Mouse (Mus musculus): Measurements from ENCODE around the gene Pcid2. TPM values are rescaled to one million over a fixed set of nuclear protein-coding genes. Genes with fewer than 3 reads are reported as not detected.

The Pcid2 gene
- total and polyA plus RNA-seq, 3 experiments: 50.1 to 90.6 (median 68.1) TPM

DNA sequence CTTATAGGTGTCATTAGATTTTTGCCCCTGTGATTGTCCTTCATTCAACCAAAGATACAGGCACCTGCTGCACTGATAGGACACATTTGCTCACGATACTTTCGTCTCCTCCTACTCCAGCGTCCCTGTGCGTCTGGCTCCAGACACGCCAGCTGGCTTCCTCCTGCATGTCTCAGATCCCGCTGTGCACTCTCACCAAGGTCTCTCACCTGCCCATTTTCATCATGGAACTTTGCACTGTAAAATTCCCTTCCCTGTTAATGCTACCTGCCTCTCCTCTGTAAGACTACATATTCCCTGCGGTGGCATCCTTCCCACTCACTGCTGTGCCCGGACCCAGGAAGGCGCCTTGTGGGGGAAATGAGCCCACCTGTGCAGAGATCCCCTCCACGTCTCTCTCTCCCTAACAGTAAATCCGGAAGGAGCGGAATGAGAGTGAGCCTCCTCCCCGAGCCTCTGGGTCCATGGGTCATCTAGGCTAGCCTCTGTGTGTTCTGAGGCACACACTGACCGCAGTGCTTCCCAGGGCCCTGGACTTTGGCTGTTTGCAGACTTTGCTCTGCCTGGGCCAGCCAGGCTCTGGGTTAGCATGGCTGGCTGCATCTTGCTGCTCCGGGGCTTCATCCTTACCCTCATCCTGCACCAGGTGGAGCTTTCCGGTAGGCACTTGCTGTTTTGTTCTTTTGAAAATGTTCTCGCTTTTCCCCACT is 44.7 kb downstream of the Pcid2 start, which contains the start of gene Proz:
TSS of gene Proz (plus strand) at position 474 of the 710 bp plus-strand sequence.
- Histone ChIP-seq H3K36me3 (ENCODE audit: control insufficient read depth in 1 of 2, insufficient read depth in 2 of 2, low read length in 2 of 2) (no peaks in the 10 kb centered on the region), H3K4me3 (ENCODE audit: control insufficient read depth in 1 of 2, insufficient read depth in 1 of 2, low read depth in 2 of 2, low read length in 2 of 2) (no peak within 1 kb of the TSS), H3K27ac (ENCODE audit: control insufficient read depth, low read depth, low read length) (no peak within 1 kb of the TSS), H3K27me3 (ENCODE audit: control insufficient read depth in 1 of 2, insufficient read depth in 2 of 2, low read length in 2 of 2) (peaks cover 0 to 2% of the 10 kb centered on the region in 2 experiments; a peak in 2 of 4 replicates), H3K4me1 (ENCODE audit: control insufficient read depth in 1 of 2, insufficient read depth in 2 of 2, low read length in 2 of 2) (no peaks in the 10 kb centered on the region), H3K9ac (ENCODE audit: control insufficient read depth, low read depth, low read length, poor library complexity, severe bottlenecking) (no peak within 1 kb of the TSS), H3K9me3 (replicated peaks; ENCODE audit: insufficient read depth, low read length) (no peaks in the 10 kb centered on the region), H3K79me2 (ENCODE audit: control insufficient read depth, insufficient read depth, low read length, poor library complexity) (no peaks in the 10 kb centered on the region)
- no peak for TF ChIP-seq ZMIZ1 (IDR thresholded peaks at IDR 0.05; ENCODE audit: low read depth, low read length)
- no peak for TF ChIP-seq BHLHE40 (IDR thresholded peaks at IDR 0.05; ENCODE audit: borderline replicate concordance, low read depth, low read length)
- TF ChIP-seq NRF1 (IDR thresholded peaks at IDR 0.05; ENCODE audit: insufficient read depth, low read depth, low read length, poor library complexity, severe bottlenecking): no peak
- no peak for TF ChIP-seq TAL1 (IDR thresholded peaks at IDR 0.05; ENCODE audit: low read length)
- TF ChIP-seq MXI1 (IDR thresholded peaks at IDR 0.05; ENCODE audit: low read depth, low read length): no peak
- no peak for TF ChIP-seq MYB (IDR thresholded peaks at IDR 0.05; ENCODE audit: low read depth, low read length)
- no peak for TF ChIP-seq MAZ (IDR thresholded peaks at IDR 0.05; ENCODE audit: low read depth, low read length)
- TF ChIP-seq RAD21 (IDR thresholded peaks at IDR 0.05; ENCODE audit: low read depth, low read length): no peak
- TF ChIP-seq EP300 (IDR thresholded peaks at IDR 0.05; ENCODE audit: low read depth in 1 of 2, low read length in 2 of 2): no peak
- no peak for TF ChIP-seq ZNF384 (IDR thresholded peaks at IDR 0.05; ENCODE audit: low read depth, low read length)
- DNase-seq (ENCODE audit: low read depth, low spot score): no peak

DNA sequence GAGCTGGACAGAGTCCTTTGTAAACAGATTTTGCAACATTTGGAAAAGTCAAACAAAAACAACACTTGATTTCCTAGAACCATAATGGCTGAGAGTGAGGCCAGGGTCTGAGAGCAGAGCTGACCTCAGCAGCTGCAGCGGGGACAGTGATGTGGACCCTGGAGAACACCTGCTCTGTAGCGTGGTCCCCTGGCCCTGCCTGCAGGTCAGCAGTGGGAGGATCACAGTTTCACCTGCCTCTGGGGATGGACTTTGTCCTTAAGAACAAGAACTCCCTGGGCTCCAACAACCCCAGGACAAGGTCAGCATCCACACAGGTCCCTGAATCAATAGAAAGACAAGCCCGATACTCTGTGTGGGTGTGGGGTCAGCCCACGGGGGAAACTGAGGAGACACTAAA is 47.9 kb downstream of the Pcid2 start:
- no peaks in the 10 kb centered on the region for H3K4me1 ChIP-seq (ENCODE audit: control insufficient read depth in 1 of 2, insufficient read depth in 2 of 2, low read length in 2 of 2)
- H3K9me3 ChIP-seq (replicated peaks; ENCODE audit: insufficient read depth, low read length): no peaks in the 10 kb centered on the region
- no peak overlapping the region for H3K4me3 ChIP-seq (ENCODE audit: control insufficient read depth in 1 of 2, insufficient read depth in 1 of 2, low read depth in 2 of 2, low read length in 2 of 2)
- no peaks in the 10 kb centered on the region for H3K79me2 ChIP-seq (ENCODE audit: control insufficient read depth, insufficient read depth, low read length, poor library complexity)
- no peak overlapping the region for H3K27ac ChIP-seq (ENCODE audit: control insufficient read depth, low read depth, low read length)
- no peaks in the 10 kb centered on the region for H3K36me3 ChIP-seq (ENCODE audit: control insufficient read depth in 1 of 2, insufficient read depth in 2 of 2, low read length in 2 of 2)
- H3K27me3 ChIP-seq (ENCODE audit: control insufficient read depth in 1 of 2, insufficient read depth in 2 of 2, low read length in 2 of 2): peaks cover 4 to 11% of the 10 kb centered on the region in 2 experiments; a peak in 3 of 4 replicates
- no peak overlapping the region for H3K9ac ChIP-seq (ENCODE audit: control insufficient read depth, low read depth, low read length, poor library complexity, severe bottlenecking)
- TF ChIP-seq NRF1 (IDR thresholded peaks at IDR 0.05; ENCODE audit: insufficient read depth, low read depth, low read length, poor library complexity, severe bottlenecking) (no peak), RAD21 (IDR thresholded peaks at IDR 0.05; ENCODE audit: low read depth, low read length) (no peak), TCF12 (IDR thresholded peaks at IDR 0.05; ENCODE audit: low read depth, low read length) (no peak), POLR2A (IDR thresholded peaks at IDR 0.05; ENCODE audit: control insufficient read depth in 1 of 2, insufficient read depth in 1 of 2, low read depth in 1 of 2, low read length in 2 of 2, poor library complexity in 1 of 2) (no peak), TBP (IDR thresholded peaks at IDR 0.05; ENCODE audit: low read depth, low read length) (no peak), POLR2AphosphoS5 (IDR thresholded peaks at IDR 0.05; ENCODE audit: borderline replicate concordance, low read depth, low read length) (no peak), ZKSCAN1 (IDR thresholded peaks at IDR 0.05; ENCODE audit: low read depth, low read length) (no peak)
- no peak for DNase-seq (ENCODE audit: low read depth, low spot score)
